Mouse (Mus musculus) common myeloid progenitor, adult 5-6 weeks (primary cell): Measurements from ENCODE around the gene Zfp791. TPM values are rescaled to one million over a fixed set of nuclear protein-coding genes. Genes with fewer than 3 reads are reported as not detected.

Experiments
- total RNA-seq: library from RNA; stranded (forward); fragments of 200-1000, 187-1606 nt; gene quantifications from 2 replicates; pipeline ENCODE4 v1.2.3, GENCODE M21; 2017

Zfp791 gene
- total RNA-seq, 1 experiment from 2014 or later = not detected

Other genes starting within 250 kb of the Zfp791 start
- gene Gcdh, start 229.2 kb downstream of the Zfp791 start, total RNA-seq = 16.4 and 25.2 TPM in 2 replicates
- 71.2 and 79.8 TPM in 2 replicates for gene Klf1, start 221.2 kb downstream of the Zfp791 start, total RNA-seq
- gene Dnase2a, start 214.5 kb downstream of the Zfp791 start, total RNA-seq = 41.0 and 47.0 TPM in 2 replicates
- not detected in 2 replicates for gene Mast1, start 185.7 kb downstream of the Zfp791 start, total RNA-seq
- gene Rtbdn, start 176.1 kb downstream of the Zfp791 start, total RNA-seq = not detected in 2 replicates
- not detected in 2 replicates for gene Gm49661, start 153.7 kb downstream of the Zfp791 start, total RNA-seq
- 631 and 634 TPM in 2 replicates for gene Prdx2, start 153.5 kb downstream of the Zfp791 start, total RNA-seq
- 95.8 and 148 TPM in 2 replicates for gene Rnaseh2a, start 153.3 kb downstream of the Zfp791 start, total RNA-seq
- 82.2 and 102 TPM in 2 replicates for gene Junb, start 144.4 kb downstream of the Zfp791 start, total RNA-seq
- 9.2 and 13.5 TPM in 2 replicates for gene Hook2, start 132.5 kb downstream of the Zfp791 start, total RNA-seq
- gene Best2, start 108.6 kb downstream of the Zfp791 start, total RNA-seq = not detected in 2 replicates
- gene Asna1, start 97.8 kb downstream of the Zfp791 start, total RNA-seq = 52.3 and 52.6 TPM in 2 replicates
- gene Trir, start 96.3 kb downstream of the Zfp791 start, total RNA-seq = 202 and 410 TPM in 2 replicates
- 15.5 and 23.2 TPM in 2 replicates for gene Tnpo2, start 86.2 kb downstream of the Zfp791 start, total RNA-seq
- 3.9 and 8.4 TPM in 2 replicates for gene Fbxw9, start 63.0 kb downstream of the Zfp791 start, total RNA-seq
- gene Gm5741, start 55.1 kb downstream of the Zfp791 start, total RNA-seq = not detected in 2 replicates
- 29.8 and 34.1 TPM in 2 replicates for gene Dhps, start 51.3 kb downstream of the Zfp791 start, total RNA-seq
- gene Wdr83os, start 42.4 kb downstream of the Zfp791 start, total RNA-seq = 52.3 and 58.1 TPM in 2 replicates
- gene Wdr83, start 41.8 kb downstream of the Zfp791 start, total RNA-seq = 25.7 and 26.7 TPM in 2 replicates
- 39.6 and 42.0 TPM in 2 replicates for gene Man2b1, start 39.8 kb downstream of the Zfp791 start, total RNA-seq
- gene Cks1brt, start 28.8 kb upstream of the Zfp791 start, total RNA-seq = not detected in 2 replicates
- gene Olfr371, start 102.9 kb upstream of the Zfp791 start, total RNA-seq = not detected in 2 replicates
- gene Orc6, start 176.5 kb upstream of the Zfp791 start, total RNA-seq = 106 and 117 TPM in 2 replicates
- 137 and 140 TPM in 2 replicates for gene Vps35, start 176.7 kb upstream of the Zfp791 start, total RNA-seq